Mouse (Mus musculus) megakaryocyte, embryonic 14.5 days (primary cell): ENCODE measurements around the gene Nudt3.
A peak's percentile ranks its signal among the peaks of the same experiment; 100 is the strongest.

Source experiments
- FLI1 ChIP-seq: IDR thresholded peaks from 2 replicates; pipeline ENCODE4 v1.6.1; 2012; ENCODE audit warnings: low read length, inconsistent platforms, mixed read lengths
- GATA1 ChIP-seq: IDR thresholded peaks from 3 replicates; pipeline ENCODE4 v1.6.1; 2012; ENCODE audit warnings: mixed read lengths, low read length, inconsistent platforms, borderline replicate concordance

GRCm38 (mm10) chr17:27588231-27588630, 35.1 kb downstream of the Nudt3 start:
- peak; percentile 92; the same call in 2 of the 3 replicates for TF ChIP-seq GATA1
- no peak for TF ChIP-seq FLI1
